Mouse (Mus musculus) lung, adult 2 months (tissue): Measurements from ENCODE around the gene Trpm8.

Source experiments
- CTCF ChIP-seq: fragments of 200-500 bp; IDR thresholded peaks from 2 replicates; pipeline ENCODE4 v1.5.1; 2011; ENCODE audit warnings: mild to moderate bottlenecking, low read length, control low read depth; ENCODE audit not compliant: insufficient read depth
- POLR2A ChIP-seq: fragments of 200-500 bp; IDR thresholded peaks from 2 replicates; pipeline ENCODE4 v1.6.1; 2011; ENCODE audit warnings: low read depth, mild to moderate bottlenecking, control low read depth, low read length, borderline replicate concordance; ENCODE audit errors: extremely low read depth

- TF ChIP-seq CTCF (no peak), POLR2A (no peak)
Measured at GRCm38 (mm10) chr1:88246386-88246785, 31.1 kb upstream of the Trpm8 start.
